Mouse (Mus musculus): Measurements from ENCODE around the gene 1700031F05Rik. TPM values are rescaled to one million over a fixed set of nuclear protein-coding genes. Genes with fewer than 3 reads are reported as not detected.

The 1700031F05Rik gene
- not detected for total RNA-seq (2023)

GRCm38 (mm10) chrX:102867871-102868270 is at the start of gene 1700031F05Rik:
Gene 1700031F05Rik, minus strand, starts transcription at chrX:102867971.

DNA sequence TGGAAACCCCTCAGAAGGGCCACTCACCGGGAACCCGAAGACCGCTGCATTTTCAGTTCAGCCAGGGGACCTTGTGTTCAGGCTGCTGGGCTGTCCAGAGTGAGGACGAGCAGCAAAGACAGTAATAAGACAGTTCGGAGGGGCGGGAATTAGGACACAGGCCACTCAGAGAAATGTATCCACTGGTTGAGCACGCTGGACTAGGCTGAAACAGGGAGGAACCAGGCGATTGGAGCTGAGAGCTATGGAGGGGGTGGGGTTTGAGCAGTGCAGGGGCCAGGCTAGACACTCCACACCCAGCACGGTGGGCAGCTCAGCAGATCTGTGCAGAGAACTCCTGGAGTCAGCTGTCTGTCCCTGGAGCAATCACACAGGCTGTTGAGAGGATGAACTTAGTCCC is 40.8 kb upstream of the 1700031F05Rik start, which contains the start of the genes Dmrtc1a and 1700011M02Rik:
TSS of gene Dmrtc1a (minus strand) at position 101 of the 400 bp plus-strand sequence.
TSS of gene 1700011M02Rik (plus strand) at position 319 of the 400 bp plus-strand sequence.

GRCm38 (mm10) chrX:102854516-102854915 is 13.3 kb downstream of the 1700031F05Rik start, which contains the start of gene Dmrtc1c2:
Gene Dmrtc1c2, minus strand, starts transcription at chrX:102854616.

Other genes starting within 250 kb of the 1700031F05Rik start
- 0.27 TPM for gene Phka1, start 223.7 kb downstream of the 1700031F05Rik start, total RNA-seq (2023)
- gene Gm3880, start 181.0 kb downstream of the 1700031F05Rik start, total RNA-seq (2023): not detected
- gene Gm9112, start 160.3 kb downstream of the 1700031F05Rik start, total RNA-seq (2023): not detected
- gene Dmrtc1b, start 160.1 kb downstream of the 1700031F05Rik start, total RNA-seq (2023): not detected
- gene Dmrtc1c1, start 65.0 kb downstream of the 1700031F05Rik start, total RNA-seq (2023): not detected
- not detected for gene Dmrtc1c2, start 13.4 kb downstream of the 1700031F05Rik start, total RNA-seq (2023)
- not detected for gene Dmrtc1a, start 40.7 kb upstream of the 1700031F05Rik start, total RNA-seq (2023)
- not detected for gene 1700011M02Rik, start 40.9 kb upstream of the 1700031F05Rik start, total RNA-seq (2023)
- gene 1700018G05Rik, start 60.4 kb upstream of the 1700031F05Rik start, total RNA-seq (2023): not detected